Mouse (Mus musculus) CH12.LX (cell line): ENCODE data around the gene Cntn1. TPM values are rescaled to one million over a fixed set of nuclear protein-coding genes. Genes with fewer than 3 reads are reported as not detected.

Experiments used
- DNase-seq: peaks from one replicate; pipeline ENCODE4 v3.0.0-alpha.2; 2013; ENCODE audit errors: extremely low read depth
- H3K27ac ChIP-seq: 2 replicates; pipeline ENCODE4 v1.5.1; 2012; ENCODE audit warnings: low read depth, mild to moderate bottlenecking, control low read depth, moderate library complexity; ENCODE audit not compliant: insufficient read depth
- H3K27me3 ChIP-seq: replicated peaks from 2 replicates; pipeline ENCODE3; 2012; ENCODE audit warnings: inconsistent platforms
- H3K36me3 ChIP-seq, 2 experiments: replicated peaks in 1 of 2; 2 replicates each; pipeline versions ENCODE3 to v1.6.1; 2012; ENCODE audit warnings: inconsistent platforms in 1 of 2, low read length in 1 of 2, mild to moderate bottlenecking in 1 of 2, mixed read lengths in 1 of 2, moderate library complexity in 1 of 2; ENCODE audit not compliant: control insufficient read depth in 1 of 2, insufficient read depth in 1 of 2
- H3K4me1 ChIP-seq, 2 experiments: 2 replicates each; pipeline ENCODE4 v1.6.1; 2012; ENCODE audit warnings: inconsistent platforms in 1 of 2, moderate library complexity in 1 of 2; ENCODE audit not compliant: insufficient read depth in 2 of 2, control insufficient read depth in 1 of 2
- H3K4me2 ChIP-seq: 2 replicates; pipeline ENCODE4 v1.6.1; 2012; ENCODE audit warnings: low read depth, mild to moderate bottlenecking, control low read depth; ENCODE audit not compliant: poor library complexity, insufficient read depth, severe bottlenecking
- H3K4me3 ChIP-seq, 3 experiments: fragments of 150-350 bp in 1 of 3; sonication (generic) in 1 of 3; replicated peaks in 1 of 3; 2 replicates each; pipeline versions ENCODE3 to v1.5.1; 2011 to 2012; ENCODE audit warnings: low read depth in 2 of 3, low read length in 2 of 3, mild to moderate bottlenecking in 2 of 3, moderate library complexity in 2 of 3, control low read depth in 1 of 3, improper control_type of control experiment in 1 of 3, inconsistent platforms in 1 of 3, mixed read lengths in 1 of 3; ENCODE audit not compliant: poor library complexity in 1 of 3
- H3K79me2 ChIP-seq: replicated peaks from 2 replicates; pipeline ENCODE4 v1.6.1; 2012; ENCODE audit warnings: mild to moderate bottlenecking, moderate library complexity; ENCODE audit not compliant: control insufficient read depth, poor library complexity, insufficient read depth, severe bottlenecking; ENCODE audit errors: extremely low read depth
- H3K9ac ChIP-seq: 2 replicates; pipeline ENCODE4 v1.6.1; 2012; ENCODE audit warnings: low read depth, mild to moderate bottlenecking, control low read depth, moderate library complexity; ENCODE audit not compliant: insufficient read depth
- H3K9me3 ChIP-seq: replicated peaks from 2 replicates; pipeline ENCODE3; 2012; ENCODE audit warnings: low read length, inconsistent platforms, mixed read lengths
- BHLHE40 ChIP-seq: IDR thresholded peaks from 2 replicates; pipeline ENCODE4 v1.6.1; 2011; ENCODE audit warnings: mild to moderate bottlenecking, low read depth, low read length, improper control_type of control experiment
- CHD1 ChIP-seq: IDR thresholded peaks from 2 replicates; pipeline ENCODE4 v1.6.1; 2012; ENCODE audit warnings: low read depth, low read length, improper control_type of control experiment, inconsistent platforms
- CHD2 ChIP-seq: IDR thresholded peaks from 2 replicates; pipeline ENCODE4 v1.6.1; 2011; ENCODE audit warnings: low read length, improper control_type of control experiment
- CTCF ChIP-seq, 2 experiments: IDR thresholded peaks in 1 of 2; conservative IDR thresholded peaks in 1 of 2; 2 replicates each; pipeline ENCODE4 v1.5.1; 2011 to 2012; ENCODE audit warnings: low read depth in 2 of 2, low read length in 2 of 2, improper control_type of control experiment in 1 of 2, inconsistent platforms in 1 of 2, mild to moderate bottlenecking in 1 of 2, moderate library complexity in 1 of 2
- E2F4 ChIP-seq: IDR thresholded peaks from 2 replicates; pipeline ENCODE4 v1.6.1; 2011; ENCODE audit warnings: low read depth, low read length, improper control_type of control experiment; ENCODE audit not compliant: insufficient replicate concordance
- ELF1 ChIP-seq: IDR thresholded peaks from 2 replicates; pipeline ENCODE4 v1.6.1; 2014; ENCODE audit warnings: low read depth, mild to moderate bottlenecking, inconsistent platforms, low read length, improper control_type of control experiment
- EP300 ChIP-seq: IDR thresholded peaks from 2 replicates; pipeline ENCODE4 v1.6.1; 2011; ENCODE audit warnings: low read length, improper control_type of control experiment
- ETS1 ChIP-seq: conservative IDR thresholded peaks from 2 replicates; pipeline ENCODE4 v1.6.1; 2012; ENCODE audit warnings: low read depth, mild to moderate bottlenecking, inconsistent platforms, low read length, improper control_type of control experiment, moderate library complexity
- GABPA ChIP-seq: IDR thresholded peaks from 2 replicates; pipeline ENCODE4 v1.6.1; 2012; ENCODE audit warnings: low read depth, low read length, improper control_type of control experiment, inconsistent platforms; ENCODE audit not compliant: insufficient replicate concordance
- HCFC1 ChIP-seq: IDR thresholded peaks from 2 replicates; pipeline ENCODE4 v1.6.1; 2012; ENCODE audit warnings: low read depth, mild to moderate bottlenecking, inconsistent platforms, low read length, improper control_type of control experiment
- IRF4 ChIP-seq: IDR thresholded peaks from 2 replicates; pipeline ENCODE4 v1.6.1; 2014; ENCODE audit warnings: low read depth, mild to moderate bottlenecking, inconsistent platforms, low read length, improper control_type of control experiment
- JUN ChIP-seq: IDR thresholded peaks from 2 replicates; pipeline ENCODE4 v1.6.1; 2011; ENCODE audit warnings: low read depth, mild to moderate bottlenecking, low read length, improper control_type of control experiment, moderate library complexity; ENCODE audit not compliant: insufficient read depth
- KAT2A ChIP-seq: IDR thresholded peaks from 2 replicates; pipeline ENCODE4 v1.6.1; 2012; ENCODE audit warnings: low read length, improper control_type of control experiment, inconsistent platforms; ENCODE audit not compliant: insufficient replicate concordance
- MAFK ChIP-seq: IDR thresholded peaks from 2 replicates; pipeline ENCODE4 v1.6.1; 2011; ENCODE audit warnings: low read length, improper control_type of control experiment; ENCODE audit not compliant: insufficient replicate concordance
- MAZ ChIP-seq: IDR thresholded peaks from 2 replicates; pipeline ENCODE4 v1.6.1; 2012; ENCODE audit warnings: low read depth, mild to moderate bottlenecking, inconsistent platforms, low read length, improper control_type of control experiment, moderate library complexity
- MEF2A ChIP-seq: IDR thresholded peaks from 2 replicates; pipeline ENCODE4 v1.6.1; 2014; ENCODE audit warnings: low read depth, mild to moderate bottlenecking, inconsistent platforms, low read length, improper control_type of control experiment, borderline replicate concordance
- NELFE ChIP-seq: IDR thresholded peaks from 2 replicates; pipeline ENCODE4 v1.6.1; 2011; ENCODE audit warnings: low read depth, low read length, improper control_type of control experiment
- NRF1 ChIP-seq: IDR thresholded peaks from 2 replicates; pipeline ENCODE4 v1.6.1; 2014; ENCODE audit warnings: low read depth, mild to moderate bottlenecking, inconsistent platforms, low read length, improper control_type of control experiment, moderate library complexity
- PAX5 ChIP-seq: IDR thresholded peaks from 2 replicates; pipeline ENCODE4 v1.6.1; 2012; ENCODE audit warnings: low read length, inconsistent platforms, mixed read lengths
- POLR2A ChIP-seq: IDR thresholded peaks from 2 replicates; pipeline ENCODE4 v1.6.1; 2011; ENCODE audit warnings: low read depth, mild to moderate bottlenecking, improper control_type of control experiment, low read length
- POLR2AphosphoS2 ChIP-seq: IDR thresholded peaks from 2 replicates; pipeline ENCODE4 v1.6.1; 2011; ENCODE audit warnings: low read depth, low read length, improper control_type of control experiment
- RCOR1 ChIP-seq: conservative IDR thresholded peaks from 2 replicates; pipeline ENCODE4 v1.6.1; 2012; ENCODE audit warnings: low read depth, mild to moderate bottlenecking, inconsistent platforms, low read length, improper control_type of control experiment
- SMC3 ChIP-seq: IDR thresholded peaks from 2 replicates; pipeline ENCODE4 v1.6.1; 2011; ENCODE audit warnings: low read depth, low read length, improper control_type of control experiment
- TCF12 ChIP-seq: IDR thresholded peaks from 2 replicates; pipeline ENCODE4 v1.6.1; 2014; ENCODE audit warnings: low read depth, mild to moderate bottlenecking, inconsistent platforms, low read length, improper control_type of control experiment
- UBTF ChIP-seq: IDR thresholded peaks from 2 replicates; pipeline ENCODE4 v1.6.1; 2012; ENCODE audit warnings: low read depth, mild to moderate bottlenecking, inconsistent platforms, low read length, improper control_type of control experiment, moderate library complexity
- USF2 ChIP-seq: conservative IDR thresholded peaks from 2 replicates; pipeline ENCODE4 v1.6.1; 2011; ENCODE audit warnings: low read depth, low read length, improper control_type of control experiment
- ZKSCAN1 ChIP-seq: IDR thresholded peaks from 2 replicates; pipeline ENCODE4 v1.6.1; 2012; ENCODE audit warnings: low read depth, inconsistent platforms, low read length, improper control_type of control experiment, borderline replicate concordance
- ZMIZ1 ChIP-seq: IDR thresholded peaks from 2 replicates; pipeline ENCODE4 v1.6.1; 2012; ENCODE audit warnings: low read depth, mild to moderate bottlenecking, inconsistent platforms, low read length, improper control_type of control experiment
- ZNF384 ChIP-seq: IDR thresholded peaks from 2 replicates; pipeline ENCODE4 v1.6.1; 2012; ENCODE audit warnings: low read depth, low read length, improper control_type of control experiment, inconsistent platforms
- dilution Hi-C: fragments of 300-500 bp; cut with MboI; formaldehyde crosslinking; loops from 2 replicates; pipeline ENCODE4 v1.14.3; 2020; ENCODE audit warnings: low sequenced_read_pairs; ENCODE audit not compliant: extremely low pct_unique_long_range_greater_than_20kb, extremely low pct_ligation_motif_present
- in situ Hi-C: fragments of 300-500 bp; cut with MboI; formaldehyde crosslinking; loops from 3 replicates; pipeline ENCODE4 v1.14.3; 2019; ENCODE audit warnings: low sequenced_read_pairs, low pct_ligation_motif_present, low pct_unique_long_range_greater_than_20kb, mixed read lengths
- polyA plus RNA-seq: library from polyadenylated mRNA; unstranded; fragments of >175 nt; gene quantifications from 2 replicates; pipeline ENCODE4 v1.2.1, GENCODE M21; 2012; ENCODE audit warnings: low read depth; ENCODE audit not compliant: insufficient read length
- total RNA-seq, 2 experiments: library from RNA; depleted of rRNA; stranded (reverse); fragments of 300-350 nt in 1 of 2; fragments of >200 nt in 1 of 2; gene quantifications; 2 replicates each; pipeline ENCODE4 v1.2.3; 2012 to 2014

Cntn1 gene
- total and polyA plus RNA-seq, 3 experiments: 0.04 TPM; not detected in 2

DNA sequence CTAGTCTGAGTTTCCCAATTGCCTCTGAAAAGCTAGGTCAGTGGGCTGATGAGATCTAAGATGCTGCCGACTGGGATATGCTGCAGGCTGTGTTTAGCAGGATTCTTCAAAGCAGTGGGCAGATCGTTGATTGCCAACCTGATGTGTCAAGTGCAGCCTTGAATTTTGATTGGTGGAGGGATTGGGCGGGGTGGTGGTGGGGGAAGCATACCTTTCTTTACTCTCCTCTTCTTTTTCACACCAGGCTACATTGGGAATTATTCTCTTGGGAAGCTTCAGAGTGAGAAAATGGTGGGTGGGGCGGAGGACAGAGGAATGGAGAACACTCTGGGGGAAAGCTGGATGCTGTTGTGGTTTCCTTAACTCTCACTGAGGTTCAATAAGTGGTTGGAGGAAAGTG lies 2.9 kb upstream of the Cntn1 start:
- DNase-seq: no peak
- Histone ChIP-seq H3K4me3 (no peak overlapping the region), H3K27ac (no peak overlapping the region), H3K4me1 (no peaks in the 10 kb centered on the region), H3K9ac (no peak overlapping the region), H3K9me3 (peaks cover 69% of the 10 kb centered on the region), H3K27me3 (no peaks in the 10 kb centered on the region)
- TF ChIP-seq ETS1: no peak
- TF ChIP-seq TCF12: no peak
- TF ChIP-seq NRF1: no peak
- no peak for TF ChIP-seq JUN
- no peak for TF ChIP-seq POLR2AphosphoS2
- TF ChIP-seq BHLHE40: no peak
- no peak for TF ChIP-seq PAX5
- TF ChIP-seq SMC3: no peak
- TF ChIP-seq GABPA: no peak
- TF ChIP-seq POLR2A: no peak
- TF ChIP-seq CTCF (conservative IDR thresholded peaks at IDR 0.05 in 1 of 2, IDR thresholded peaks at IDR 0.05 in 1 of 2; ENCODE audit: low read depth in 2 of 2, low read length in 2 of 2): no peak
- no peak for TF ChIP-seq NELFE
- TF ChIP-seq ZNF384: no peak
- TF ChIP-seq IRF4: no peak
- TF ChIP-seq E2F4: no peak
- no peak for TF ChIP-seq ZMIZ1
- no peak for TF ChIP-seq MAFK
- TF ChIP-seq RCOR1: no peak
- no peak for TF ChIP-seq MAZ
- TF ChIP-seq, all 38 proteins: peak for 0
- in situ Hi-C loops: no loop called here
- H3K4me2 ChIP-seq: no peak overlapping the region
- dilution Hi-C loops: no loop called here
- H3K36me3 ChIP-seq: no peaks in the 10 kb centered on the region
- H3K79me2 ChIP-seq: no peaks in the 10 kb centered on the region

DNA sequence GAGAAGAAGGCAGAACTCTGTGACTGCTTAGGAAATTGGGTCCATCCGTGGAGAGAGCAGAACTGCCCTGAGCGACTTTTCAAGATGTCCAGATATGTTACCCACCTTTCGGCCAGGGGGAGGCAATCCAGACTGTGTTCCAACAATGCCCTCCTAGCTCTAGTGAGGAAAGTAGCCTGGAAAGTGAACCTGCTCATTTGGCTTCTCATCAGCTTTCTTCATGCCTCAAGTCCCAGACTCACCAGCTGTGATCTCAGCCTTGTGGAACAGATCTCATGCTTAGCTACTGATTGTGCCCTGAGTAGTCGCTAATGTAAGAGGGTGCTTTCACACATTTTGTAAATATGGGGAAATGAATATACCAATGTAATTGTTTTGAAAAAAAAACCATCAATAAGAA lies 2.4 kb upstream of the Cntn1 start:
- H3K27me3 ChIP-seq: no peaks in the 10 kb centered on the region
- peaks cover 70% of the 10 kb centered on the region for H3K9me3 ChIP-seq
- DNase-seq: no peak
- dilution Hi-C loops: no loop called here
- no peak overlapping the region for H3K4me3 ChIP-seq
- no peak overlapping the region for H3K4me2 ChIP-seq
- no peaks in the 10 kb centered on the region for H3K36me3 ChIP-seq
- no peaks in the 10 kb centered on the region for H3K4me1 ChIP-seq
- no peak overlapping the region for H3K27ac ChIP-seq
- H3K79me2 ChIP-seq: no peaks in the 10 kb centered on the region
- TF ChIP-seq UBTF (no peak), EP300 (no peak), MAFK (no peak), HCFC1 (no peak), JUN (no peak), CHD1 (no peak), POLR2A (no peak), RCOR1 (no peak), ETS1 (no peak), ZKSCAN1 (no peak), KAT2A (no peak), PAX5 (no peak), CHD2 (no peak), NELFE (no peak), SMC3 (no peak), ELF1 (no peak), MEF2A (no peak), USF2 (no peak)
- H3K9ac ChIP-seq: no peak overlapping the region
- in situ Hi-C loops: no loop called here
